Mouse (Mus musculus): ENCODE measurements around the gene Tmem37.

Tmem37 gene

DNA sequence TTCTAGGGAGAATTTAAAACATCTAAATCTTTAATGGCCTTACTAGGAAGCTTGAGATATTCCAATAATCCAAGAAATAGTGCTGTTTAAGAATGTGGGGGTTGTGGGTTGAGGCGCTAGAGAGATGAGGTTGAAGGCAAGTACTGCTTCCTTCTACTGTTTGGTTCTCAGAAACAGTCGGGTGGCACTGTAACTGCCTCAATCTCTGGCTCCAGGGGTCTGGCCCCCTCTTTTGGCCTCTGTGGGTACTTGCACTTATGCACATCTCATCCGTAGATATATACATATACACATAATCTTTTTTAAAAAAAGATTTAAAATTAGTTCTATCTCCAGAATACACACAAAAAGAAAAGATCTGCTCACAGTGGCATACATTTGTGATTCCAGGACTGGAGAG is 55.0 kb downstream of the Tmem37 start:
- CTCF ChIA-PET: no interaction called here
